Mouse (Mus musculus) ovary, postnatal 10 days (tissue): ENCODE data around the gene Setd6.

Experiments
- DNase-seq: peaks from one replicate; pipeline ENCODE4 v3.0.0; 2022; ENCODE audit warnings: low spot score

Gene Setd6

GRCm38 (mm10) chr8:95711029-95711428 lies 4.7 kb upstream of the Setd6 start:
- DNase-seq: no peak

- DNase-seq: no peak
Observed at GRCm38 (mm10) chr8:95712395-95712794, 3.3 kb upstream of the Setd6 start.

- no peak for DNase-seq
Observed at GRCm38 (mm10) chr8:95713100-95714010, 2.3 kb upstream of the Setd6 start.

- no peak for DNase-seq
Observed at GRCm38 (mm10) chr8:95714367-95714766, 1.3 kb upstream of the Setd6 start.

GRCm38 (mm10) chr8:95714837-95715413 lies 756 bp upstream of the Setd6 start:
- DNase-seq: no peak

GRCm38 (mm10) chr8:95716546-95717335 lies 1.1 kb downstream of the Setd6 start:
- no peak for DNase-seq

GRCm38 (mm10) chr8:95727625-95728024 lies 11.9 kb downstream of the Setd6 start:
- DNase-seq: no peak

GRCm38 (mm10) chr8:95738596-95738995 lies 22.9 kb downstream of the Setd6 start:
- no peak for DNase-seq

GRCm38 (mm10) chr8:95741732-95742131 lies 26.1 kb downstream of the Setd6 start:
- no peak for DNase-seq

GRCm38 (mm10) chr8:95748028-95748427 lies 32.3 kb downstream of the Setd6 start:
- no peak for DNase-seq

- DNase-seq: no peak
Observed at GRCm38 (mm10) chr8:95751924-95752323, 36.2 kb downstream of the Setd6 start.

- DNase-seq: no peak
Observed at GRCm38 (mm10) chr8:95760323-95760722, 44.6 kb downstream of the Setd6 start.

- DNase-seq: no peak
Observed at GRCm38 (mm10) chr8:95764133-95764532, 48.5 kb downstream of the Setd6 start.
